Mouse (Mus musculus) cerebellum, postnatal 25 days (tissue): ENCODE data around the gene Fam196b.

Experiments used
- DNase-seq, 2 experiments: peaks; one replicate each; pipeline ENCODE4 v3.0.0; 2021; ENCODE audit warnings: mixed read lengths in 2 of 2

The Fam196b gene

GRCm38 (mm10) chr11:34314534-34315379 lies at the start of gene Fam196b:
Gene Fam196b, plus strand, starts transcription at chr11:34314822.
- peak; percentile 11 to 46 for DNase-seq

- peak in 1 of 2 experiments; percentile 5 for DNase-seq
Measured at GRCm38 (mm10) chr11:34272016-34272415, 42.6 kb upstream of the Fam196b start.

DNA sequence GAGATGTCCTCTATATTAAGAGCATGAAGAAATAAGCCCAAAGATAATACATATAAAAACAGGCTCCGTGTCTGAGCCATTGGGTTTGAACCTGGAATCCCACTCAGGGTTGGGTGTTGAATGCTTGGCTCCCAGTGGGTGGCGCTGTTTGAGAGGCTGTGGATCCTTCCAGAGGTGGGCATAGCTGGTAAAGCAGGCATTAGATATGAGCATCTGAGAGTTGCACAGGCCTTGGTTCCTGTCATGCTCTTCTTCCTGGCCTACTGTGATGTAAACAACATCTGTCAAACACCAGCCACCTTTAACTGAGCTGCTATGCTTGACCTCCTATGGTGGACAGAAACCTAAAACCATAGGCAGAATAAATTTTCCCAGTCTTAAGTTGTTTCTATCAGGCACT lies 38.7 kb upstream of the Fam196b start:
- peak in 1 of 2 experiments; percentile 4 for DNase-seq

- DNase-seq, result peak in 1 of 2 experiments; percentile 11
Measured at GRCm38 (mm10) chr11:34276363-34277046, 38.1 kb upstream of the Fam196b start.

- no peak for DNase-seq
Measured at GRCm38 (mm10) chr11:34277047-34277445, 37.6 kb upstream of the Fam196b start.

DNA sequence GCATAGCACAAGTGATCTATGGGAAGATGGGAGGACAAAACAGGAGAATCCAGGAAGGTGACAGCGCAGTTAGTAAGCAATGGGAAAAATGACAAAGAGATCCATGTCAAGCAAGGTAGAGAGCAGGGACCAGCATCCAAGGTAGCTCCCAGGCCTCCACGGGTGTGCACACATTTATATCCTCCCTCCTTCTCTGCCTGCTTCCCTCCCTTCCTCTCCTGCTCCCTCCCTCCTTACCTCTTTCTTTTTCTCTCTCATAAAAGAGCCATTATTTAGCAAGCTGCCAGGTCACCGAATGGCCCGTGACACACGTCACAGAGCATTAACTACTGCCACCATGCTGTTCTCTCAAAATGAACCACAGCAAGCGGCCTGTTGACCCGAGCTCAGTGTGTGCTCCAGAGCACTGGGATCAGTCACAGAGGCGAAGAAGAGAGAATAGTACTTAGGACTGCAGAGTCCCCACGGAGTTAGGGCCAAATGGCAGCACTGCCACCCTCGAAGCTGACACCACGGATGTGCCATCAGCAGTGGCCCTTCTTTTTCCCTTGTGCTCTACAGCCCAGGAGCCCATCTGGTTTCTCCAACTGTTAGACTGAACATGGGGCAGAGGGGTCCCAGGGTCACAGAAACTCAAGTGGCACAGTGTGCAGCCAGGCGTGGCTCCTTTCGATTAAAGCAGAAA lies 30.4 kb upstream of the Fam196b start:
- DNase-seq, result no peak

- no peak for DNase-seq
Measured at GRCm38 (mm10) chr11:34290265-34290664, 24.4 kb upstream of the Fam196b start.

- no peak for DNase-seq
Measured at GRCm38 (mm10) chr11:34290708-34291107, 23.9 kb upstream of the Fam196b start.

DNA sequence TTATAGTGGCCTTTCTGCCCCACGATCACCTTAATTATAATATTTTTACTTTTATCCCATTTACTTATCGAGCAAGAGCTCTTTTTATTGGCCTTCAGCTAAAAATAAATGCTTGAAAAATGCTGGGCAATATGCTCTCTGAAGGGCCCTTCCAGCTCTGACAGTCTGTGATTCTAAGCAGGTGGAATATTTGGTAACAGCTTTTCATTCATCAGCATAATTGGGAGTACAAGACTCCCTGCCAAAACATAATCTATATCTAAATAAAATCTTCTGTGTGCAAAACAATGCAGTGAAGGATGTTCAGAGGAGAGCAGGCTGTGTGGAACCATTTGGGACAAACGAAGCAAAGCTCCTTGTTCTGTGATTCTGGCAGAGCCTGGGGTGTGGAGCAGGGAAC lies 23.3 kb upstream of the Fam196b start:
- DNase-seq, result no peak

DNA sequence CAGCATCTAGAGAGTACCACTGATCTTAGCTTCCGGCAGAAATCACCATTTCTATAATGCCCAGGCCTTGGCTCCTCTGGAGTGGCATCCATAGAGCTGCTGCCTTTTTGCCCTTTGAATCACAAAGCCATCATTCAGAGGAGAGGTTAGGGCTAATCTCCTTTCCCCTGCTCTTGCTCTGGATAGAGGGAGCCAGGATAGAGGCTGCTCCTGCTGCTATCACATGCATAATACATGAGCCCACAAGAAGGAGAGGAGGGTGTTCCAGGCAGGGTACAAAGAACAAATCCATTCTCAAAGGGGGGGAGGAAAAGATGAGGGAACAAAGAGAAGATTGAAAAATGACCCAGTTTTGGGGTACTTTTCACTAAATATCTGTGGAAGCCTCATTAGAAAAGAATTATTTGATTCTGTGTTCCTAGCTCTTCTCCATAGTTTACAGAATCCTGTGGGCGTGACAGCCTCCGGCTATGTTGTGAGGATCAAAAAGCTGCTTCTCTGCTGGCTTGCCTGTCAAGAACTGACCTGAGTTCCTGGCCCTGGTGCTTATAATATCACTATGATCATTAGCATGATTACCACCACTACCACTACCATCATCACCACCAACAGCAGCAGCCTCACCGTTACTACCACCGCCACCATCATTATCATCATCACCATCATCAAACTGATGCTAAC lies 16.8 kb upstream of the Fam196b start:
- no peak for DNase-seq

DNA sequence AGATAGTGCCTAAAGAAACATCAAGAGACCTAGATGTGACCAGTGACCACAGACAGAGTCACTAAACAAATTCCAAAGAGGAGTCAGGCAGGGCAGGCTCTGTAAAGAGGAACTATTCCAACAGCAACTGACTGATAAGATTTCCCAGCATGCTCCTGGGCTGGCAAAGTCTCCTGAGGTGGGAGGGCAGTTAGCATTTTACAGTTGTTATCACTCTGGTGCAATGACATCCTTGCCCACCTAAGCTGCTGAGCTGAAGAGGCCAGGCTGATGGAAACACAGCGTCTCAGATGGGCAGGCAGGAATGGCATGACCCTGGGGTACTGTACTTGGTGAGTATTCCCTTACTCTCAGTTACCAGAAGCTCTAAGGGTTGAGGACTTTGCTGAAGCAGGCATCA lies 15.1 kb upstream of the Fam196b start:
- no peak for DNase-seq

GRCm38 (mm10) chr11:34300064-34300463 lies 14.6 kb upstream of the Fam196b start:
- no peak for DNase-seq

GRCm38 (mm10) chr11:34306231-34306630 lies 8.4 kb upstream of the Fam196b start:
- no peak for DNase-seq

DNA sequence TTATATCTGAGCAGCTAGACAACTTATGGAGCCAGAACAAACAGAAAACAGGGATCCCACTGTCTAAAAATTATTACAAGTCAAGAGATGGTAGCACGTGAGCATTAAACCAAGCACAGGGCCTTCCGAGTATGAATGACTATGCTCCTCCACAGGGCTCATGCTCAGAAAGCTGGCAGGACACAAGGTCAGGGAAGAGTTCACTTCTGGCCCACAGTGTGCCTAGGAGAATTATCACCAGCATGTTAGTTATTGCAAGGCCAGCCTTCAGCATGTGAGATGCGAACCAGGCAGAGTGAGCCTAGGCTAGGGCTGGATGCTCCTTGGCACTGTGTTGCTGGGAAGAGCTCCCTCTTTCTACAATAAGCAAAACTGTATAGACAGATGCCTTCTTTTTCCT lies 5.9 kb upstream of the Fam196b start:
- DNase-seq, result no peak

DNA sequence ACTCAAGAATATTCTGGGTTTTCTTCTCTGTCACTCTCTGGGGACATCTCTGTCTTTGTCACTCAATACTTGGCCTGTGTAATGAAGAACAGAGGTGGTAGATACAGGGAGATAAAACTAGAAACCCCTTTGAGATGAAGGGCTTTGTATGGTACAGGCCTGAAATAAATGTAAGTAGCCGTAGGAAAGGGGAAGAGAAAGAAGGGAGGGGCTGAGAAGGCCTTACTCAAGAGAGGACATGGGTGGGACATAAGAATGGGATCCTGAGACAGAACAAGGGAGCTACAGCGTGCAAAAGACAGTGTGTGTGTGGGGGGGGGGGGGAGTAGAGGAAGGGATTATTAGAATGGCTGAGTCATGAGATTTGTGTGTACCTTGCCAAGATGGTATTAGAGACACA lies 5.3 kb upstream of the Fam196b start:
- no peak for DNase-seq

GRCm38 (mm10) chr11:34311717-34312116 lies 2.9 kb upstream of the Fam196b start:
- peak in 1 of 2 experiments; percentile 7 for DNase-seq

- no peak for DNase-seq
Measured at GRCm38 (mm10) chr11:34312208-34312607, 2.4 kb upstream of the Fam196b start.

- no peak for DNase-seq
Measured at GRCm38 (mm10) chr11:34315383-34315782, 761 bp downstream of the Fam196b start.

DNA sequence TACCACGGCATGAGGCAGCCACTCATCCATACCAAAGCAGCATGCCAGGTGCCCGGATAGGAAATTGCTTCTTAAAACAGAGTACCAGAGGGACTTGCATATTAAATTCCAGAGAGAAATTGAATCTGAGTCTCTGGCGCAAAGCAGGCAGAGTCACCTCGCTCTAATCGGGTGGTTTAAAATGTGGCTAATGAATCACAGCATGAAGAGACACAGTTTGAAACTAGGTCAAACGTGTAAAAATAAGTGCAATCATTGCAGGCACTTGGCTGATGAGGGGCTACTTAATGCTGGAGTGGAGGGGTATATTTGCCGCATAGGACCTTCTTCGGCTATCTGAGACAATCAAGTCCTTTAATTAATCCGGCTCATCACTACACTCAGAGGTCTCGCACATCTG lies 1.6 kb downstream of the Fam196b start:
- DNase-seq, result no peak

DNA sequence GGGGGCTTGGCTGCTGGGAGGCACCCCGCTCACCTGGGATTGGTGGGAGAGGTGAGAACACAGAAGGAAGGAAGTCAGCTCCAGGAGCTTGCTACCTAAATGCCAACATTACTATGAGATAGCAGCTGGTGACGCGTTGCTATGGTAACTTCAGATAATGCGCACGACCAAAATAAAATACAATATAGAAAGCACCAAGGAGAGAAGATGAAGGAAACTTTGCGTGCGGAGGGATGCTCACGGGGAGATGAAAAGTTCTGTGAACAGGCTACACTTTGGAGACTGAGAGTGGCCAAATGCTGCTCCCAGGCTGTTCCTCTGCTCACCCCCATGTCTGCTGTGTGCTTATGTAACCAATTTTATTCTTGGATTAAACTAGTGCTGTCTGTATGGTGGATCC lies 2.4 kb downstream of the Fam196b start:
- DNase-seq, result no peak

- DNase-seq, result no peak
Measured at GRCm38 (mm10) chr11:34319282-34319681, 4.7 kb downstream of the Fam196b start.

DNA sequence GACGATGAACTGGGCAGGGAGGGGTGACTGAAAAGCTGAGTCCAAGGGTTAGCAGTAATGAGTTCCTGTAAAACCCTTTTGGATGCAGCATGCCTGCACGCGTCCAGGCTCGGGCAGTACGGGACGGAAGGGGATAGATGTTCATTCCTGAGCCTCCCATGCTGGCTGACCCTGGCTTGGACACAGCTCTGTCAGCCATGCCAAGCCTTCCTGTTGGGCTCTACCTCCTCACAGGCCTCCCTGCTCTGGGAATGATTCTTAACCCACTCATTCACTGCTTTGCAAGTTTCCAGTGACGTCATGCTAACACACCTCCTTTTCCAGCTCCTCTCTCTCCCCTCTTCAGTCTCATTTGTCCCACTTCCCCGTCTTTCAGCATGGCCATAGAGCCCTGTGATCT lies 9.0 kb downstream of the Fam196b start:
- no peak for DNase-seq
